Mouse (Mus musculus) ES-E14 (cell line): ENCODE measurements at regions not wholly inside any gene's neighbourhood (a gene's known extent, or its start where the extent isn't known, plus 50 kb on each side); places are given as distances from the start of the nearest gene placed in this dataset.

Experiments
- DNase-seq: peaks from one replicate; pipeline ENCODE4 v3.0.0-alpha.2; 2013; ENCODE audit warnings: low read depth, low spot score
- H3K27ac ChIP-seq: 2 replicates; pipeline ENCODE4 v1.5.1; 2012; ENCODE audit warnings: low read depth, mild to moderate bottlenecking, low read length, moderate library complexity, mixed read lengths; ENCODE audit not compliant: poor library complexity, insufficient read depth, severe bottlenecking
- H3K36me3 ChIP-seq: 2 replicates; pipeline ENCODE4 v1.6.1; 2012; ENCODE audit warnings: mild to moderate bottlenecking, low read length, moderate library complexity, mixed read lengths; ENCODE audit not compliant: control insufficient read depth, poor library complexity, insufficient read depth, severe bottlenecking
- H3K4me1 ChIP-seq, 2 experiments: fragments of 150-350 bp in 1 of 2; sonication (generic) in 1 of 2; 2 replicates each; pipeline ENCODE4 v1.6.1; 2012; ENCODE audit warnings: low read length in 2 of 2, mild to moderate bottlenecking in 1 of 2, mixed read lengths in 1 of 2; ENCODE audit not compliant: control insufficient read depth in 2 of 2, insufficient read depth in 2 of 2, poor library complexity in 1 of 2
- H3K4me3 ChIP-seq, 2 experiments: fragments of 150-350 bp in 1 of 2; sonication (generic) in 1 of 2; 2 replicates each; pipeline ENCODE4 v1.5.1; 2012; ENCODE audit warnings: low read length in 2 of 2, low read depth in 1 of 2, mild to moderate bottlenecking in 1 of 2, mixed read lengths in 1 of 2; ENCODE audit not compliant: insufficient read depth in 1 of 2, poor library complexity in 1 of 2, severe bottlenecking in 1 of 2
- H3K9ac ChIP-seq: 2 replicates; pipeline ENCODE4 v1.6.1; 2012; ENCODE audit warnings: low read depth, mild to moderate bottlenecking, low read length, mixed read lengths; ENCODE audit not compliant: poor library complexity, insufficient read depth, severe bottlenecking
- H3K9me3 ChIP-seq: fragments of 150-350 bp; sonication (generic); 2 replicates; pipeline ENCODE4 v1.6.1; 2012; ENCODE audit warnings: low read depth, mild to moderate bottlenecking, low read length; ENCODE audit not compliant: control insufficient read depth, insufficient read depth
- CHD2 ChIP-seq: IDR thresholded peaks from 2 replicates; pipeline ENCODE4 v1.6.1; 2014; ENCODE audit warnings: mild to moderate bottlenecking, low read depth, low read length, inconsistent platforms
- HCFC1 ChIP-seq: IDR thresholded peaks from 2 replicates; pipeline ENCODE4 v1.6.1; 2012; ENCODE audit warnings: low read length, inconsistent platforms, borderline replicate concordance; ENCODE audit not compliant: insufficient read depth
- MAFK ChIP-seq: IDR thresholded peaks from 2 replicates; pipeline ENCODE4 v1.6.1; 2014; ENCODE audit warnings: mild to moderate bottlenecking, low read depth, low read length, inconsistent platforms; ENCODE audit not compliant: insufficient read depth
- ZC3H11A ChIP-seq: IDR thresholded peaks from 2 replicates; pipeline ENCODE4 v1.6.1; 2012; ENCODE audit warnings: low read depth, mild to moderate bottlenecking, inconsistent platforms, low read length, borderline replicate concordance
- ZNF384 ChIP-seq: IDR thresholded peaks from 2 replicates; pipeline ENCODE4 v1.6.1; 2012; ENCODE audit warnings: low read depth, low read length, inconsistent platforms
- in situ Hi-C, 2 experiments: fragments of 600-800 bp; cut with MboI; formaldehyde crosslinking; loops; one replicate each; pipeline ENCODE4 v1.15.1; 2025; ENCODE audit warnings: low sequenced_read_pairs in 2 of 2, inconsistent platforms in 1 of 2; ENCODE audit not compliant: unreplicated experiment in 2 of 2

DNA sequence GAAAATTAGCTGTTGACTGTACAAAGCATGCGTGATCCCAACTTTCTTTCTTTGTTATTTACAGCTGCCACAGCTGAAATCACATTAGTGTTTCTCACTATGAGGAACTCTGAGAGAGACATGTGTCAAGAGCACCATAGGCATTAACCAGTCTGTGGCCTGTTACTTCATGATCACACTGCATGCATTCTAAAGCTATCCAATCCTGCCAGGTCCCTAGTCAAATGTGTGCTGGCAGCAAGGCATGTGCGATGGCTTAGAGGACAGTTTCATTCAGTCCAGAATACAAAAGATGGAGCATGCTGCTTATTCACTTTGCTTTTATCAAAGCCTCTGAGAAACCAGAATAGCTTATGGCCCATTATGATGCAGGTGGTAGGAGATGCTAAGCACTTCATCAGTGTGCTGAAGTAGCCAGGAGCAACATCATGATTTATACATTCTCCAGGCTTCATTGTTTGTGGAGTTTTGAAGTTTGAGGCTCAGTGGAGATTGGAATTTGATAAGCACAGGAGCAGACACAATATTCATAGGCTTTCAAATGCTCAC lies 882.9 kb upstream of the Lrrn3 start:
- TF ChIP-seq ZC3H11A (no peak), ZNF384 (no peak), MAFK (no peak), CHD2 (no peak), HCFC1 (no peak)
- H3K36me3 ChIP-seq: no peaks in the 10 kb centered on the region
- in situ Hi-C loops: no loop called here

DNA sequence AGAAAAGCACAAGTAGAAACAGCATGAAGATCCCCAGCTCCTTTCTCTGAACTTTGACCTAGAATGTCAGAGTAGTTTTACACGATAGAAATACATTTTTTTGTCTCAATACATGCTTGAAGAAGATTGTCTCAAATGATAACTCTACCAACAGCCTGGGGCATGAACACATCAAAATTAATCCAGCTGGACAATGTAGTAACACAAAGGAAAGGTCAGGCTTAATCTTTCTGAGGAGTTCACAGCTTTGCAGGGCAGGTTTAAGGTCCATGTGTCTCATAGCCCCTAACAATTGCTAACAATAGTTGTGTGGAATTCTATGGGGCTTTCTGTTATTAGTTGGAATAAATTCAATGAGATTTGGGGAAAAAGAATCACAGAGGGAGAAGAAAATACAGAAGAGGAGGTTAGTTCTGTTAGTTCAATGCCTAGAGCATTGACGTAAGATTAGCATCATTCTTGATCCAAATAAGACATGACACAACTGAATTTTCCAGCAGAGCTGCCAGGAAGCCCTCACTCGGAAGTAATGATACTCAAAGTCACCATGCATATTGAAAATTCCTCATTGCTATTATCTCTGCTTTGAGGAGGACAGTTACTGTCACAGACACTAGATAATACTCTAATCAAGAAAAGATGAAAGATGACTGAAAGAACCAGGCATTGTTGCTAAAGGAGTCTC lies 852.9 kb upstream of the Lrrn3 start:
- DNase-seq: no peak
- Histone ChIP-seq H3K9ac (no peak overlapping the region), H3K4me3 (no peak overlapping the region), H3K4me1 (no peaks in the 10 kb centered on the region), H3K27ac (no peak overlapping the region), H3K9me3 (peaks cover 5% of the 10 kb centered on the region; the same call in 1 of the 2 replicates), H3K36me3 (no peaks in the 10 kb centered on the region)
- in situ Hi-C loops: no loop called here
- TF ChIP-seq ZNF384: no peak
- no peak for TF ChIP-seq HCFC1
- TF ChIP-seq MAFK: no peak
- no peak for TF ChIP-seq ZC3H11A
- no peak for TF ChIP-seq CHD2

More for the DNA sequence above, 882.9 kb upstream of the Lrrn3 start:
- no peak for DNase-seq
- Histone ChIP-seq H3K9me3 (no peaks in the 10 kb centered on the region), H3K4me3 (no peak overlapping the region), H3K9ac (no peak overlapping the region), H3K4me1 (no peaks in the 10 kb centered on the region), H3K27ac (no peak overlapping the region)

DNA sequence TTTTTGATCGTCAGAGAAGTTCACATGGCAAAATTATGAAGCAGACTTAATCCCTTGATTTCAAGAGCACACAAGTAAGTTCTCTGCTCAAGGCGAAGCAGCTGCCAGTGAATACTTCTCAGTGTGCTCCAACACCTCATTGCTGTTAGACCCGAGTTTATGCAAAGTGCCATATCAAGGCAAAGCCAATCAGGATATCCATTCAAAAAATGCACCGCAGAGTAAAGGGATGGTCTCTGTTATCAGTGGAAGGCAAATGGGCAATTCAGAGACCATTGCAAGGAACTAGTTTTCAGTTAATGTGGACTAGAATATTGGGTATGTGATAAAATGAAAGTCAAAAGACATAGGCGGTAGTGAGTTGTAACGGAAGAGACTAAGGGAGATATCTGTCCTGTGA lies 820.2 kb upstream of the Lrrn3 start:
- H3K36me3 ChIP-seq: no peaks in the 10 kb centered on the region
- H3K27ac ChIP-seq: no peak overlapping the region
- H3K4me3 ChIP-seq: no peak overlapping the region
- no peak overlapping the region for H3K9ac ChIP-seq
- DNase-seq: no peak
- no peaks in the 10 kb centered on the region for H3K4me1 ChIP-seq
- in situ Hi-C loops: no loop called here
- no peak for TF ChIP-seq ZNF384
- no peak for TF ChIP-seq HCFC1
- H3K9me3 ChIP-seq: no peaks in the 10 kb centered on the region

DNA sequence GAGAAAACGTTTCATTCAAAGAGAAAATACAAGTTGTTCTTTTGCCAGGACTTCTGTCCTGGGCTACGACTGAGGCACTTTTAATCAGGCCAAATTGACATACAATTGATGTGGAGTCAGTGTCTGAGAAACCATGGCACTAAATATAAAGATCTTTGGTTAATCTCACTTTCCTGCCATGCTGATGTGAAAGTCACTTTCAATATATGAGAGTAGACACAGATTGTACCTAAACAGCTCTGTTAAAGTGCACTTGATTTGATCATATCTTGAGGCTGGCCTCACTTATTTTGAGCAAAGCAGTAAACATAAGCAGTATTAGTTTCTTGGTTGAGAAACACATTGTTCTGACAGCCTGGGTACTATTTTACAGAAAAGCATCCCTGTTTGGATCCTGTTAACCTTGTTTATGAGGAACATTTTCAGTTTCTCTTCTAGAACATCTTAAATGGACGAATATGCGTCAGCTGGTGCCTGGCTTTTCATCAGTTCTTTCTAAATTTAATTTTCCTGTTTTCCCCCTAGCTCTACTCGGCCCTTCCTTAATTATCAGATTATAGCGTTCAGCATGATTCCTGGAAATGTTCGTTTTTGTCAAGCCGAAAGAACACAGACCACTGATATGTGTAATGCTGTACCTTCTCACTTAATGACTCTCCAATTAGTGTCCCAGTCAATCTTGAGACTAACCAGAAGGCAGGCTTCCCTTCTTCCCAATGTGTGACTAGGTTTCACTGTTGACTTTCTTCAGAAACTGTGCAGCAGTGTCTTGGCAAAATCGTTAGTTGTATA lies 791.2 kb upstream of the Lrrn3 start:
- TF ChIP-seq MAFK (no peak), CHD2 (no peak), ZC3H11A (no peak)
- no peaks in the 10 kb centered on the region for H3K36me3 ChIP-seq
- in situ Hi-C loops: no loop called here
- H3K9me3 ChIP-seq: no peaks in the 10 kb centered on the region
- H3K9ac ChIP-seq: no peak overlapping the region
- H3K4me3 ChIP-seq: no peak overlapping the region
- H3K27ac ChIP-seq: no peak overlapping the region
- DNase-seq: no peak
- no peaks in the 10 kb centered on the region for H3K4me1 ChIP-seq
